Mouse (Mus musculus) adrenal gland, postnatal 14 days (tissue): ENCODE results near the gene Fam222a. TPM values are rescaled to one million over a fixed set of nuclear protein-coding genes. Genes with fewer than 3 reads are reported as not detected.

Experiments used
- DNase-seq: peaks from one replicate; pipeline ENCODE4 v3.0.0; 2021; ENCODE audit warnings: mixed read lengths
- long read RNA-seq, 2 experiments: library from polyadenylated mRNA; stranded (forward); transcript quantifications; one replicate each; pipeline ENCODE4 v2.0.0; 2021
- total RNA-seq: library from RNA; stranded (reverse); gene quantifications from 2 replicates; pipeline ENCODE4 v1.2.3, GENCODE M21; 2021

Fam222a gene
- total RNA-seq, result 55.8 and 77.0 TPM in 2 replicates
- long read RNA-seq, experiment 1, transcript Fam222a-201 (3 exons, 2,930 nt), result major isoform, 20 of 29 reads
- long read RNA-seq, experiment 1, partial matches to known transcripts, result 8 of 29 reads
- long read RNA-seq, experiment 1, other reads (novel, unspliced or antisense), result 1 of 29 reads
- long read RNA-seq, experiment 2, transcript Fam222a-201 (3 exons, 2,930 nt), result major isoform, 24 of 43 reads
- long read RNA-seq, experiment 2, partial matches to known transcripts, result 18 of 43 reads
- long read RNA-seq, experiment 2, other reads (novel, unspliced or antisense), result 1 of 43 reads

DNA sequence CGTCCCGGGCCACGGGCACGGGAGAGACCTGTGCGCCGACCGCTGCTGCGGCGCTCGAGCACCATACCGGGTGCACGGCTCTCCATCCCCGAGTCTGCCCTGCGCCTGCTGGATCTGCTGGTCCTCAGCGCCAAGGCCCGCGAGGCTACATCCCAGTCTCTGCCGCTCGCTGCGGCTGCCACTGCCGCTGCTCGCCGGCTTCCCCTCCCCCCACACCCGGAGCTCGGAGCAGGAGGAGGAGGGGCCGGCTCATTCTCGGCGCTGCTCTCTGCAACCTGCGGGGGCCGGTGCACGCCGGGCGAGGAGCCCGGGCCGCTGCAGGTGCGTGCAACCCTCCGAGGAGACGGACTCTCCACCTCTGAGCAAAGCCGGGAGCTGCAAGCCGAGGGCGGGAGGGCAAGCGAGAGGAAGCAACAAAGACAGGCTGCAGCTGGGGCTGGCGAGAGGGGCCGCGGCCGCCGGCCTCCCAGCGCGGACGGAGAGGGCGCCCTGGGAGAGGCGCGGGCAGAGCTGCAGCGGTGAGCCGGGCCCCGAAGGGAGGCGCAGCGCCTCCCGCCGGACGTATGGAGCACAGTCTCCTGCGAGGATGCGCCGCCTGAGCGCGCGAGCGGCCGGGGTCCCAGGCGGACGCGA is at the start of gene Fam222a:
Gene Fam222a, plus strand, starts transcription at position 452 of the 633 bp plus-strand sequence.
- DNase-seq, result peak; percentile 84

GRCm38 (mm10) chr5:114528355-114528754 is 39.5 kb upstream of the Fam222a start:
- DNase-seq, result no peak

GRCm38 (mm10) chr5:114530337-114530736 is 37.5 kb upstream of the Fam222a start:
- no peak for DNase-seq

GRCm38 (mm10) chr5:114532055-114532454 is 35.8 kb upstream of the Fam222a start:
- DNase-seq, result no peak

DNA sequence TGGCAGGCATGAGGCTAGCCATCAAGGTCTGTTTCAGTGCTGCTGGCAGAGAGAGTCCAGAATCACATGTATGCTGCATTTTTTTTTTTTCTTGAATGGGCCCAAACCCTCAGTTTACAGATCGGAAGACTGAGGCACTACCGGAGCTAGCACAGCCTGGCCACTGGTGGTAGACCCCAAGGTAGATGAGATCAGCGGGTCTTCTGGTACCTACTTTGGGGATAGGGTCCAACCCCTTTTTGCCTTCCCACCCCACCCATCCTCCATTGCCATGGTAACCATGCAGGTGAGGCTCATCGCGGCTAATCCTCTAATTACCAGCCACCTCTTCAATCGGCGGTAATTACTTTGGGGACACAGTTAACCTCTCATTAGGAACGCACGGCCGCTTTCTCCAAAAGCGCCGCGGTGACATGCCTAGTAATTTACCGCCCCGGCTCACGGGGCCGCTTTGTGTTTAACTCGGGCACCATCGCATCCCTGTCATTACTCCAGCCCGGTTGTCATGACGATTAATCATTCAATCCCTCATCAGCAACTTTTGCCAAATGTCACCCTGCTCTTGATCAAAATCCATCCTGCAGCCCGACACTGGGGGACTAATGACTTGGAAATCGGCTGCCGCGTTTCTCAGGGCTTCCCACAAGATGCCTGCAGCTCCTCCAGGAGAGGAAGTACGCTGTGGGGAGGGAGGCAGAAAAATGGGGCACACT is 30.4 kb upstream of the Fam222a start:
- DNase-seq, result no peak

DNA sequence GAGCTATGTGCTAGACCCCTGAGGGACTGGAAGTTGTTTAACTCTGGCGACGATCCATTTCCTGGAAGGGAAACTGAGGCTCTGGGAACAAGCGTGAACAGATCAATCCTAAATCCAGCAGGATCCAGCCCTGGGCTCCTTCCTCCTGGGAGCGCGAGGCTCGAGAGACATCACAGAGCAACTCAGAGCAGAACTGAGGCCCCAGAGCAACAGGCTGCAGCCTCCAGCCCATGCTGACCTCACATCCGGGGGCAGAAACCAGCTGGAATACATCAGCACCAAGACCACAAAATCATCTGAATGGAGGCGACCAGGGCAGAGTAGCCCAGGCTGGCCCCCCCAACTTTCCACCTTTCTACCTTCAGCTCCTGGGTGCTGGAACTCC is 29.8 kb upstream of the Fam222a start:
- no peak for DNase-seq

DNA sequence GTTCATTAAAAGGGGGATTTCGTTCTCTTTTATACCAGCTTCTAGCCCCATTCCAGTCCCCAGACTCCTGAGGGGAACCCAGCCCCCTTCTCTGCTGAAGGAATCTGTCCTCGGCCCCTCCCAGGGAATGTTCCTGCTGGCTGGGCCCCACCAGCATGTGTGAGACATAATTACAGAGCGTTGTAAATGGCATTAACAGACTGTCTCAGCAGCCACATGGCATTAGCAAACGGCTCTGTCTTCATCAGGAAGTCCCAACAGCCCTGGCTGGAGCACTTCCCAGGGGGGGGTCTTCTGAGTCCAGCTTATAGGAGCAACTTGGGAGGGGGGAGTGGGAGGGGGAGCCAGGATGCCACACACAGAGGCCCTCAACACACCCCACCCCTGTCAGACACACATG is 29.1 kb upstream of the Fam222a start:
- no peak for DNase-seq

DNA sequence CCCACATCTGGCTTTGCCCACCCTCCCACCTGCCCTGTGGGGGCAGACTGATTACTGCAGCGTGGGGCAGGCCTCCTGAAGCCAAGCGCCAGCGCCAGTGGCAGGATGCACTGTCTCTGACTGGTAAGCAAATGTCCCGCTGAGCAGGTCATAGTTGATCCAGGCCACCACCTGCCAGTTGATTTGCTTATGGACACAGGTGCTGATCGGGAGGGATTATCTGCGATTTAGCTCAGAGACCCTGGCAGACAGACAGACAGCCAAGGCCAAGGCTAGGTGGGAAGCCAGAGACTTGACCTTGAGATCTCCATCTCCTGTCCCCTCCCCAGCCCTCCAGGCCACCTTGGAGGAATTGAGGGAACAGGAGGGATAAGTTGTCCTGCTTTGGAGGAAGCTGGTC is 28.1 kb upstream of the Fam222a start:
- DNase-seq, result no peak

- DNase-seq, result no peak
These were observed 26.0 kb upstream of the Fam222a start for GRCm38 (mm10) chr5:114541656-114542445.

DNA sequence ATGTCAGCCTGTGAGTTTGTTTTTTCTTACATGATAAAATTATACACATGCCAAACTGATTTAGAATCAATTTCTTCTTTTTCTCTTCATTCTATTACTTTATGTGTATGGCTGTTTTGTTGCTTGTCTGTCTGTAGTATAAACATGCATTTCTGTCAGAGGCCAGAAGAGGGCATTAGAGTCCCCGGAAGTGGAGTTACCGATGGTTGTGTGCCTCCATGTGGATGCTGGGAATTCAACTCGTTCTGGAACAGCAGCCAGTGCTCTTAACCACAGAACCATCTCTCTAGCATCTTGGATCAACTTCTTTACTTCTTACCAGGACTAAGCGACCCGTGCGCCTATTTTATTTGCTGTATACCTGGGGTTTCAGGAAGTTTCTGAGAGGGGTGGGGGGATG is 24.2 kb upstream of the Fam222a start:
- no peak for DNase-seq

DNA sequence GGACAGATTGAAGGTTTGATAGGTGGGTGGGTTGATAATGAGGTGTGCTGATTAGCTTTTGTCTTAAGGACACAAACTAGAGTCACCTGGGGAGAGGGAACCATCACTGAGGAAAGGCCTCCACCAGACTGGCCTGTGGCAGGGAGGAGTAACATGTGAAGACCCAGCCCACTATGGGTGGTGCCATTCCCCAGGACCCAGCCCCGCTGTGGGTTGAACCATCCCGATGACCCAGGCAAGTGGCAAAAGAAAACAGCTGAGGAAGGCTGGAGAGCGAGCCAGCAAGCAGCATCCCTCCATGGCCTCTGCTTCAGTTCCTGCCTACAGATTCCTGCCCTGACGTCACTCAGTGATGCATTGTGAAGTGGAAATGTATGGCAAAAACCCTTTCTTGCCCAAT is 23.6 kb upstream of the Fam222a start:
- DNase-seq, result no peak

DNA sequence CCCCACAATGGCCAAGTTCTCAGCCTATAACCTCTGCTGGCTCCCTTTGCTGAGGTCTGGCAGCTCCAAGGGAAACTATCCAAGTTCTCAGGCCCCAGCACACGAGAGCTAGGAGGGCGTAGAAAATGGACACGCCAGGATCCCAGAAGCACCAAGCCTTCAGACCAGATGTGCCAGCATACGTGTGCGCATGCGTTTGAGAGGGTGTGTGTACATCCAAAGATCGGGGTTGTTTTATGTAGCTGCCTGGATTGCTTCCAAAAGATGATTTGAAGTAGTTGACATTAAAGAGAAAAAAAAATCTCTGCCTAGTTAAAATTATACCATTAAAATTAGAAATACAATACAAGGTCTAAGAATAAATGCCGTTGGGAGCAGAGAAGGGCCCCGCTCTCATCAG is 22.7 kb upstream of the Fam222a start:
- DNase-seq, result no peak

DNA sequence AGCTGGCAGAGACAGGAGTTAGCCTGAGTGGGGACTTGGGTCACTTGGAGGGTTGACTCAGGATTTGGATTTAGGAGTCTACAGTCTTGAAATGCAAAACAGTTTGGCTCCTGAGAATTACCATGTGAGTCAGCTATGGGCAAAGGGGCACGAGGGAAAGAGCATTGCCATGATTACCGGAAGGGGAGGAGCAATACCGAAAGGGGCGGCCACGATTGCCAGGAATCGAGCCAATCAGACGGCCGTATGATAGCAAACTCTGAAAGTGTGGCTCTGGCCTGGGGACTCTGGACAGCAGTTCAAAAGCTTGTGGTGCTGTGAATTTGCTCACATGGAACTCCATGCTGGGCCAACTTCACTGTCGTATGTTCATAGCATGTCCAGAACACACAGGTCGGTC is 18.8 kb upstream of the Fam222a start:
- DNase-seq, result peak; percentile 34

DNA sequence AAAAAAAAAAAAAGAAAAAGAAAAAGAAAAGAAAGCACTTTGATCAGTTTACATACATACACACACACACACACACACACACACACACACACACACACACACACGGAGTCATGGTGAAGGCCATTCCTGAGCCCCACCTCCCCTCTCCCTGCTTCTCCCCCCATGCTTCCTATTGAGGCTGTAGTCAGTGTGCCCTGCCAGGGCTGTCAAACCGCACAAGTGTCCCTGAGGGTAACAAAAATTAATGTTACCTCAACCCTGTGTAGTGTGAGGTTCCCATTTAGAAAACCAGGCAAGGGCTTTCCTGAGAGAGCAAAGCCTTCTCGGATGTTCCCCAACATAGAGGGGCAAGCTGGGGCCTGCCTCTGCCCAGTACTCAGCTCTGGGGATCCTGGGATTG is 18.0 kb upstream of the Fam222a start:
- peak; percentile 74 for DNase-seq

GRCm38 (mm10) chr5:114550431-114550830 is 17.4 kb upstream of the Fam222a start:
- peak; percentile 57 for DNase-seq

GRCm38 (mm10) chr5:114550886-114551492 is 16.8 kb upstream of the Fam222a start:
- DNase-seq, result peak; percentile 80

- no peak for DNase-seq
These were observed 15.2 kb upstream of the Fam222a start for GRCm38 (mm10) chr5:114552507-114553208.

GRCm38 (mm10) chr5:114553706-114554105 is 14.1 kb upstream of the Fam222a start:
- DNase-seq, result no peak

- no peak for DNase-seq
These were observed 12.4 kb upstream of the Fam222a start for GRCm38 (mm10) chr5:114555424-114555823.

- no peak for DNase-seq
These were observed 11.7 kb upstream of the Fam222a start for GRCm38 (mm10) chr5:114556109-114556508.
